Mouse (Mus musculus) myocyte (in vitro differentiated cells): ENCODE data around the gene Gpr108. TPM values are rescaled to one million over a fixed set of nuclear protein-coding genes. Genes with fewer than 3 reads are reported as not detected.

Source experiments
- H3K27me3 ChIP-seq: one replicate; pipeline ENCODE4 v1.6.1; 2011; ENCODE audit not compliant: control insufficient read depth, insufficient read depth, insufficient read length
- H3K36me3 ChIP-seq: one replicate; pipeline ENCODE4 v1.6.1; 2011; ENCODE audit not compliant: control insufficient read depth, insufficient read depth
- H3K4me2 ChIP-seq: one replicate; pipeline ENCODE4 v1.6.1; 2011; ENCODE audit warnings: low read depth, control low read depth
- H3K4me3 ChIP-seq: one replicate; pipeline ENCODE4 v1.5.1; 2011; ENCODE audit warnings: mild to moderate bottlenecking, control low read depth, moderate library complexity
- H3K79me2 ChIP-seq: one replicate; pipeline ENCODE4 v1.6.1; 2011; ENCODE audit not compliant: control insufficient read depth, insufficient read depth
- H3ac ChIP-seq: one replicate; pipeline ENCODE4 v1.6.1; 2011; ENCODE audit not compliant: control insufficient read depth, insufficient read length
- CEBPB ChIP-seq: IDR thresholded peaks from 2 replicates; pipeline ENCODE4 v1.6.1; 2011; ENCODE audit warnings: mild to moderate bottlenecking, moderate library complexity; ENCODE audit not compliant: poor library complexity, insufficient read depth, severe bottlenecking
- E2F4 ChIP-seq: IDR thresholded peaks from one replicate; pipeline ENCODE4 v1.6.1; 2011; ENCODE audit warnings: mild to moderate bottlenecking, control low read depth, moderate library complexity; ENCODE audit not compliant: insufficient read depth
- MAX ChIP-seq: IDR thresholded peaks from one replicate; pipeline ENCODE4 v1.6.1; 2011; ENCODE audit warnings: low read depth, mild to moderate bottlenecking, control low read depth
- MYOD1 ChIP-seq, 3 experiments: IDR thresholded peaks; one replicate each; pipeline ENCODE4 v1.6.1; 2011; ENCODE audit warnings: control low read depth in 2 of 3, low read depth in 2 of 3, mild to moderate bottlenecking in 2 of 3, moderate library complexity in 1 of 3; ENCODE audit not compliant: insufficient read length in 2 of 3, control insufficient read depth in 1 of 3
- MYOG ChIP-seq, 3 experiments: IDR thresholded peaks; one replicate each; pipeline ENCODE4 v1.6.1; 2011; ENCODE audit warnings: control low read depth in 2 of 3, low read depth in 2 of 3, mild to moderate bottlenecking in 2 of 3; ENCODE audit not compliant: insufficient read length in 2 of 3, control insufficient read depth in 1 of 3, insufficient read depth in 1 of 3
- POLR2A ChIP-seq: IDR thresholded peaks from one replicate; pipeline ENCODE4 v1.6.1; 2011; ENCODE audit warnings: low read depth, mild to moderate bottlenecking, control low read depth, moderate library complexity; ENCODE audit not compliant: insufficient read length
- POLR2AphosphoS2 ChIP-seq: IDR thresholded peaks from one replicate; pipeline ENCODE4 v1.6.1; 2011; ENCODE audit warnings: low read depth, control low read depth; ENCODE audit not compliant: insufficient read length
- REST ChIP-seq: IDR thresholded peaks from one replicate; pipeline ENCODE4 v1.6.1; 2011; ENCODE audit warnings: mild to moderate bottlenecking, control low read depth, moderate library complexity; ENCODE audit not compliant: insufficient read depth, insufficient read length
- SRF ChIP-seq: IDR thresholded peaks from one replicate; pipeline ENCODE4 v1.6.1; 2011; ENCODE audit warnings: low read depth; ENCODE audit not compliant: control insufficient read depth, insufficient read length
- TCF12 ChIP-seq: IDR thresholded peaks from one replicate; pipeline ENCODE4 v1.6.1; 2011; ENCODE audit warnings: mild to moderate bottlenecking, control low read depth; ENCODE audit not compliant: poor library complexity, insufficient read depth, severe bottlenecking
- TCF3 ChIP-seq: IDR thresholded peaks from one replicate; pipeline ENCODE4 v1.6.1; 2011; ENCODE audit warnings: low read depth, control low read depth; ENCODE audit not compliant: insufficient read length
- USF1 ChIP-seq: IDR thresholded peaks from one replicate; pipeline ENCODE4 v1.6.1; 2011; ENCODE audit warnings: low read depth, mild to moderate bottlenecking, control low read depth, moderate library complexity
- polyA plus RNA-seq: library from polyadenylated mRNA; unstranded; fragments of >200 nt; fragmentation: generic; extraction: Trizol; gene quantifications from one replicate; pipeline ENCODE4 v1.2.1, GENCODE M21; 2012; ENCODE audit warnings: missing spikeins

Gpr108 gene
- polyA plus RNA-seq, 1 experiment = 53.9 TPM

GRCm38 (mm10) chr17:57249186-57250181 lies 1.2 kb upstream of the Gpr108 start, which contains the start of gene Trip10:
Gene Trip10 (plus strand): TSS chr17:57249455.
- TF ChIP-seq CEBPB (no peak), E2F4 (no peak), POLR2AphosphoS2 (peak; percentile 96), MYOG (IDR thresholded peaks at IDR 0.05; ENCODE audit: control insufficient read depth in 1 of 3, insufficient read depth in 1 of 3, insufficient read length in 2 of 3, low read depth in 2 of 3) (no peak), TCF3 (no peak), MYOD1 (IDR thresholded peaks at IDR 0.05; ENCODE audit: control insufficient read depth in 1 of 3, insufficient read length in 2 of 3, low read depth in 2 of 3) (no peak), MAX (no peak), POLR2A (peak; percentile 93), REST (no peak), USF1 (peak; percentile 33), TCF12 (no peak), SRF (peak; percentile 56)
- Histone ChIP-seq H3K36me3 (no peaks in the 10 kb centered on the region), H3K79me2 (peaks cover 17% of the 10 kb centered on the region), H3K27me3 (no peaks in the 10 kb centered on the region), H3K4me3 (peak within 1 kb of the TSS; percentile 79), H3ac (peak within 1 kb of the TSS; percentile 24), H3K4me2 (peak within 1 kb of the TSS; percentile 100)

GRCm38 (mm10) chr17:57248771-57249170 lies 525 bp upstream of the Gpr108 start:
- peak overlapping the region; percentile 100 for H3K4me2 ChIP-seq
- TF ChIP-seq TCF3 (no peak), SRF (no peak), POLR2AphosphoS2 (no peak), USF1 (no peak), TCF12 (no peak)
- peaks cover 17% of the 10 kb centered on the region for H3K79me2 ChIP-seq
- no peaks in the 10 kb centered on the region for H3K27me3 ChIP-seq
- peak overlapping the region; percentile 79 for H3K4me3 ChIP-seq
- no peaks in the 10 kb centered on the region for H3K36me3 ChIP-seq
- H3ac ChIP-seq = peak overlapping the region; percentile 24

- Histone ChIP-seq H3K4me2 (peak overlapping the region; percentile 100), H3K79me2 (peaks cover 17% of the 10 kb centered on the region), H3ac (peak overlapping the region; percentile 24), H3K4me3 (peak overlapping the region; percentile 79), H3K27me3 (no peaks in the 10 kb centered on the region), H3K36me3 (peaks cover 6% of the 10 kb centered on the region)
- peak; percentile 90 for TF ChIP-seq POLR2AphosphoS2
- TF ChIP-seq MYOG (IDR thresholded peaks at IDR 0.05; ENCODE audit: control insufficient read depth in 1 of 3, insufficient read depth in 1 of 3, insufficient read length in 2 of 3, low read depth in 2 of 3) = no peak
- peak; percentile 87 for TF ChIP-seq POLR2A
- TF ChIP-seq MAX = no peak
- TF ChIP-seq CEBPB = no peak
- TF ChIP-seq MYOD1 (IDR thresholded peaks at IDR 0.05; ENCODE audit: control insufficient read depth in 1 of 3, insufficient read length in 2 of 3, low read depth in 2 of 3) = peak in 1 of 3 experiments; percentile 26
- no peak for TF ChIP-seq USF1
- TF ChIP-seq TCF3 = no peak
- TF ChIP-seq E2F4 = no peak
- TF ChIP-seq SRF = peak; percentile 72
- TF ChIP-seq TCF12 = no peak
- TF ChIP-seq REST = no peak
Observed at GRCm38 (mm10) chr17:57247393-57248200, 649 bp downstream of the Gpr108 start.

GRCm38 (mm10) chr17:57246663-57247392 lies 1.4 kb downstream of the Gpr108 start:
- Histone ChIP-seq H3K79me2 (peaks cover 17% of the 10 kb centered on the region), H3K36me3 (peaks cover 6% of the 10 kb centered on the region), H3K4me2 (peak overlapping the region; percentile 77), H3ac (peak overlapping the region; percentile 24), H3K27me3 (no peaks in the 10 kb centered on the region), H3K4me3 (peak overlapping the region; percentile 79)
- TF ChIP-seq USF1 (no peak), MAX (no peak), SRF (no peak), MYOD1 (IDR thresholded peaks at IDR 0.05; ENCODE audit: control insufficient read depth in 1 of 3, insufficient read length in 2 of 3, low read depth in 2 of 3) (no peak), MYOG (IDR thresholded peaks at IDR 0.05; ENCODE audit: control insufficient read depth in 1 of 3, insufficient read depth in 1 of 3, insufficient read length in 2 of 3, low read depth in 2 of 3) (no peak), CEBPB (no peak), TCF12 (no peak), POLR2AphosphoS2 (no peak), REST (no peak), POLR2A (no peak), TCF3 (no peak), E2F4 (no peak)
